Mouse (Mus musculus): ENCODE data around the gene Cep19. TPM values are rescaled to one million over a fixed set of nuclear protein-coding genes. Genes with fewer than 3 reads are reported as not detected.
"Not testable (repeated sequence)": the region's sequence is repeated elsewhere in the genome, so short reads cannot be mapped to it uniquely, and the experiment has no call there.

Cep19 gene
- polyA plus RNA-seq, 1 experiment from 2014 or later, result 42.6 TPM

- H3K27me3 ChIP-seq (ENCODE audit: insufficient read depth, low read length), result no peaks in the 10 kb centered on the region
- H3K4me3 ChIP-seq (ENCODE audit: low read length), result no peak overlapping the region
- H3K9ac ChIP-seq (replicated peaks; ENCODE audit: low read length), result no peak overlapping the region
- no peak for ATAC-seq (ENCODE audit: low FRiP score, low TSS enrichment)
- H3K9me3 ChIP-seq (ENCODE audit: low read length), result no peaks in the 10 kb centered on the region
- no peak overlapping the region for H3K4me2 ChIP-seq (replicated peaks; ENCODE audit: low read depth, low read length)
- peaks cover 18% of the 10 kb centered on the region for H3K4me1 ChIP-seq (ENCODE audit: insufficient read depth, low read length)
- 50% methylated on average over 3 of the region's 3 CpGs for WGBS
- H3K36me3 ChIP-seq (ENCODE audit: insufficient read depth, low read length), result no peaks in the 10 kb centered on the region
- no peak overlapping the region for H3K27ac ChIP-seq (ENCODE audit: low read length)
Measured at GRCm38 (mm10) chr16:32076406-32076805, 23.2 kb upstream of the Cep19 start.

- ATAC-seq (ENCODE audit: low FRiP score, low TSS enrichment), result no peak
- Histone ChIP-seq H3K4me3 (ENCODE audit: low read length) (peak overlapping the region; percentile 89), H3K4me1 (ENCODE audit: insufficient read depth, low read length) (peaks cover 18% of the 10 kb centered on the region), H3K9me3 (ENCODE audit: low read length) (no peaks in the 10 kb centered on the region), H3K36me3 (ENCODE audit: insufficient read depth, low read length) (no peaks in the 10 kb centered on the region), H3K9ac (replicated peaks; ENCODE audit: low read length) (peak overlapping the region; percentile 98), H3K27me3 (ENCODE audit: insufficient read depth, low read length) (no peaks in the 10 kb centered on the region), H3K4me2 (replicated peaks; ENCODE audit: low read depth, low read length) (peak overlapping the region; percentile 64), H3K27ac (ENCODE audit: low read length) (peak overlapping the region; percentile 97)
- WGBS, result 4% methylated on average over 13 of the region's 13 CpGs
Measured at GRCm38 (mm10) chr16:32077648-32078407, 21.8 kb upstream of the Cep19 start.

DNA sequence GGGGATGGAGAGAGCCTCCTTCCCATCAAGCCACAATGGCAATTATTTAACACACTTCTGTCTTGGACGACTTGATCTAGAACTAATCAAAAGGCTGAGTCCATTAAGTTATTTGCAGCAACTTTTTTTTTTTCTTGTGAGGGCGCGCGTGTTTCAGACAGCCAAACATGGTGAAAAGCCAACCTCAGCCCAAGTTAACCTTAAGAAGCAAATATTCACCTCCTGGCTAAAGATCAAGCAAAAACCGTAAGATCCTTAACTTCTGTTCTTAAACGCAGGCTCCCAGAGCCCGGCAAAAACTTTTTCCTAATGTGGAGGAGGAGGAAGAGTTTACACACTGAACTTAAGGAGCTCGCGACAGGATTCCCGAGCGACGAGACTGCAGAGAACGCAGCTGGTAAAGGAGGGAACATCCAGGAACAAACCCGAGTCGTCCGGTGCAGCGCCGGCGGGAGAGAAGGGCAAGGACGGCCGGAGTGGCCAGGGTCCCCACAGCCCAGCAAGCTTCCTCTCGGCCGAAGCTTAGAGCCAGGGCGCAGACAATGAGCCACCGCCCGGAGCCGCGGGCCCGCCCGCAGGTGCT lies 21.1 kb upstream of the Cep19 start:
- no peak for ATAC-seq (ENCODE audit: low FRiP score, low TSS enrichment)
- Histone ChIP-seq H3K27ac (ENCODE audit: low read length) (peak overlapping the region; percentile 97), H3K4me2 (replicated peaks; ENCODE audit: low read depth, low read length) (peak overlapping the region; percentile 64), H3K9me3 (ENCODE audit: low read length) (no peaks in the 10 kb centered on the region), H3K4me3 (ENCODE audit: low read length) (peak overlapping the region; percentile 89), H3K9ac (replicated peaks; ENCODE audit: low read length) (peak overlapping the region; percentile 98), H3K4me1 (ENCODE audit: insufficient read depth, low read length) (peaks cover 18% of the 10 kb centered on the region), H3K27me3 (ENCODE audit: insufficient read depth, low read length) (no peaks in the 10 kb centered on the region), H3K36me3 (ENCODE audit: insufficient read depth, low read length) (peaks cover 3% of the 10 kb centered on the region; the same call in 1 of the 2 replicates)
- under 1% methylated on average over 30 of the region's 30 CpGs for WGBS

- Histone ChIP-seq H3K36me3 (ENCODE audit: insufficient read depth, low read length) (peaks cover 4% of the 10 kb centered on the region; the same call in 1 of the 2 replicates), H3K27me3 (ENCODE audit: insufficient read depth, low read length) (no peaks in the 10 kb centered on the region), H3K9ac (replicated peaks; ENCODE audit: low read length) (peak within 1 kb of the TSS; percentile 98), H3K9me3 (ENCODE audit: low read length) (no peaks in the 10 kb centered on the region), H3K4me1 (ENCODE audit: insufficient read depth, low read length) (peaks cover 18% of the 10 kb centered on the region), H3K4me2 (replicated peaks; ENCODE audit: low read depth, low read length) (peak within 1 kb of the TSS; percentile 64), H3K4me3 (ENCODE audit: low read length) (peak within 1 kb of the TSS; percentile 89), H3K27ac (ENCODE audit: low read length) (peak within 1 kb of the TSS; percentile 97)
- under 1% methylated on average over 35 of the region's 60 CpGs for WGBS
- ATAC-seq (ENCODE audit: low FRiP score, low TSS enrichment), result peak; percentile 96
Measured at GRCm38 (mm10) chr16:32078991-32079511, 20.5 kb upstream of the Cep19 start, which contains the start of gene Pak2. TSS of gene Pak2 (minus strand) at chr16:32079342.

- Histone ChIP-seq H3K9ac (replicated peaks; ENCODE audit: low read length) (no peak overlapping the region), H3K36me3 (ENCODE audit: insufficient read depth, low read length) (peaks cover 57% of the 10 kb centered on the region), H3K4me2 (replicated peaks; ENCODE audit: low read depth, low read length) (peak overlapping the region; percentile 21), H3K4me1 (ENCODE audit: insufficient read depth, low read length) (peaks cover 11% of the 10 kb centered on the region; the same call in 1 of the 2 replicates), H3K27ac (ENCODE audit: low read length) (peak overlapping the region; percentile 88), H3K27me3 (ENCODE audit: insufficient read depth, low read length) (no peaks in the 10 kb centered on the region), H3K9me3 (ENCODE audit: low read length) (no peaks in the 10 kb centered on the region), H3K4me3 (ENCODE audit: low read length) (no peak overlapping the region)
- peak; percentile 44; the same call in 1 of the 2 replicates for ATAC-seq (ENCODE audit: low FRiP score, low TSS enrichment)
- WGBS, result 56% methylated on average over 17 of the region's 17 CpGs
Measured at GRCm38 (mm10) chr16:32087629-32088443, 11.8 kb upstream of the Cep19 start.

GRCm38 (mm10) chr16:32091466-32091865 lies 8.1 kb upstream of the Cep19 start:
- no peak overlapping the region for H3K4me3 ChIP-seq (ENCODE audit: low read length)
- WGBS, result 93% methylated on average over 7 of the region's 7 CpGs
- H3K36me3 ChIP-seq (ENCODE audit: insufficient read depth, low read length), result peaks cover 52% of the 10 kb centered on the region

DNA sequence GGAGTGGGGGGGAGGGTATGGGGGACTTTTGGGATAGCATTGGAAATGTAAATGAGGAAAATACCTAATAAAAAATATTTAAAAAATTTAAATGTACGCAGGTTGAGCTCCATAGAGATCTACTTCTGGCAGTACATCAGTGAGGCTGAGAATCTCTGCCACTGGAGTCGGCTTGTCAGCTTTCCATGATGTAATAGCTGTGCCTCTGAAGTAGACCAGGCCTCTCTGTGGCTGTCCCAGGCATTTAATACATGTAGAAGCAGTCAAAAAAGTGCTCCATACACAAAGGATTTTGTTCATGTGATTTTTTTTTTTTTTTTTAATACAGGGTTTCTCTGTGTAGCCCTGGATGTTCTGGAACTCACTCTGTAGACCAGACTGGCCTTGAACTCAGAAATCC lies 1.8 kb upstream of the Cep19 start:
- peaks cover 15% of the 10 kb centered on the region for H3K4me1 ChIP-seq (ENCODE audit: insufficient read depth, low read length)
- H3K9ac ChIP-seq (replicated peaks; ENCODE audit: low read length); H3K27me3 ChIP-seq (ENCODE audit: insufficient read depth, low read length); ATAC-seq (ENCODE audit: low FRiP score, low TSS enrichment); H3K9me3 ChIP-seq (ENCODE audit: low read length); H3K4me2 ChIP-seq (replicated peaks; ENCODE audit: low read depth, low read length); H3K27ac ChIP-seq (ENCODE audit: low read length); H3K4me3 ChIP-seq (ENCODE audit: low read length): not testable (repeated sequence)
- 85% methylated on average over 2 of the region's 2 CpGs for WGBS
- H3K36me3 ChIP-seq (ENCODE audit: insufficient read depth, low read length), result peaks cover 20% of the 10 kb centered on the region

More at GRCm38 (mm10) chr16:32091466-32091865, 8.1 kb upstream of the Cep19 start:
- H3K27ac ChIP-seq (ENCODE audit: low read length), result 0 out of 2 replicates have a peak overlapping the region, but pooled peaks have one; percentile 36
- no peaks in the 10 kb centered on the region for H3K9me3 ChIP-seq (ENCODE audit: low read length)
- no peak for ATAC-seq (ENCODE audit: low FRiP score, low TSS enrichment)
- no peak overlapping the region for H3K4me2 ChIP-seq (replicated peaks; ENCODE audit: low read depth, low read length)
- H3K4me1 ChIP-seq (ENCODE audit: insufficient read depth, low read length), result peaks cover 11% of the 10 kb centered on the region; the same call in 1 of the 2 replicates
- H3K9ac ChIP-seq (replicated peaks; ENCODE audit: low read length), result no peak overlapping the region
- no peaks in the 10 kb centered on the region for H3K27me3 ChIP-seq (ENCODE audit: insufficient read depth, low read length)

DNA sequence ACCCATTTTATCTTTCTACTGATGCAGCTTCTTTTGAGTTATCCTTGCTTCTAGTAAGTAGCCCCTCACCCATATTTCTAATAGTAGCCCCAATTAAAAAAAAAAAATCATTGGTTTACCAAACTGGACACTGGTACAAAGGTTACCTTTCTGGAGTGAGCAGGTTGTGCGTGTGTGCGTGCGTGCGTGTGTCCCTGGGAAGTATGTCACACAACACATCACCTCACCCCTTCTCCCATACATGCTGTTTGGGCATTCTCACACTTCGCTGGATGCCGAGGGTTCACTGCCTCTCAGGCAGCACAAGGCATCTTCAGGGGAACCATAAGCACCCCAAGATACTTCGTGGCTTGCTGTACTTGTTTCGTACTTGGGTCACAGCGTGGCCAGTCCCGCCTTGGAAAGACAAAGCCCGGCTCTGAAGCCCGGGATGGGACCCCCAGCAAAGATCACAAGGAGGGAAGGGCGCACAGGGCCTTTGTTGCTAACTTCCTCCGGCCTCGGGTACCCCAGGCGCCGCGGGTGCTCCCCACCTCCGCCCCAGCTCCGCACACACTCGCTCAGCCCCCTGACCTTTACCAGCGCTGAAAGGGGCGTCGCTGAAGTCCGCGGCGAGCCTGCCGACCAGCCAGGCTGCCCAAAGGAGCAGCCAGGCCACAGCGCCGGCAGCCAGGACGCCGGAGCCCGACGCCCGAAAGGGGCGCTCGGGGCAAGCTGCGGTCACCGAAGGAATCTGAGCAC lies 533 bp upstream of the Cep19 start:
- under 1% methylated on average over 39 of the region's 39 CpGs for WGBS
- peak; percentile 87 for ATAC-seq (ENCODE audit: low FRiP score, low TSS enrichment)
- Histone ChIP-seq H3K36me3 (ENCODE audit: insufficient read depth, low read length) (peaks cover 30% of the 10 kb centered on the region), H3K27me3 (ENCODE audit: insufficient read depth, low read length) (no peaks in the 10 kb centered on the region), H3K4me1 (ENCODE audit: insufficient read depth, low read length) (peaks cover 15% of the 10 kb centered on the region), H3K9me3 (ENCODE audit: low read length) (no peaks in the 10 kb centered on the region), H3K9ac (replicated peaks; ENCODE audit: low read length) (peak overlapping the region; percentile 94), H3K27ac (ENCODE audit: low read length) (peak overlapping the region; percentile 89), H3K4me2 (replicated peaks; ENCODE audit: low read depth, low read length) (peak overlapping the region; percentile 71), H3K4me3 (ENCODE audit: low read length) (peak overlapping the region; percentile 80)

DNA sequence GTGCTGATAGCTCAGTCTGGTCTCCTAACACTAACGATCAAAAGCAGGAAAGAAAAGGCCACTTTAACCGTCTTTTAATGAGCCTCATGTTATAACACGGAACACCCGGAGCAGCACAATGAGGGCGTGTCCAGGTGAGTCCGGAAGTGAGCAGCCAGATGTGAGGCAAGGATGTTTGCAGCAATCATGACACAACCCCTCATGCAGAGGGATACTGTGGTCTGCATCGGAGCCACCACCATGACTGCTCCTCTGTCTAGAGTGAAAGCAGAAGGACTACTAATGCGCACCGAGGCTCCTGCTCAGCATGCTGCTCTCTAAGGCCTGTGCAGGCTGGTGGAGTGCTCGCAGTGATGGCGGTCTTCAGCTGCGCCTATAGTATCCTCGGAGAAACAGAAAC lies 2.7 kb downstream of the Cep19 start:
- Histone ChIP-seq H3K9ac (replicated peaks; ENCODE audit: low read length) (no peak overlapping the region), H3K4me1 (ENCODE audit: insufficient read depth, low read length) (peaks cover 15% of the 10 kb centered on the region), H3K9me3 (ENCODE audit: low read length) (peaks cover 3% of the 10 kb centered on the region), H3K36me3 (ENCODE audit: insufficient read depth, low read length) (peaks cover 34% of the 10 kb centered on the region), H3K4me3 (ENCODE audit: low read length) (no peak overlapping the region), H3K27me3 (ENCODE audit: insufficient read depth, low read length) (no peaks in the 10 kb centered on the region), H3K4me2 (replicated peaks; ENCODE audit: low read depth, low read length) (no peak overlapping the region), H3K27ac (ENCODE audit: low read length) (no peak overlapping the region)
- ATAC-seq (ENCODE audit: low FRiP score, low TSS enrichment), result no peak
- WGBS, result 88% methylated on average over 13 of the region's 13 CpGs
